10 mouse cellular contexts compared by ENCODE assay signal in genomic region chr1:135835716-135836483, GRCm38 (mm10). TPM values are rescaled to one million over a fixed set of nuclear protein-coding genes. Genes with fewer than 3 reads are reported as not detected.
DNase-seq lines count a peak whose midpoint lies in the region; ATAC-seq lines count a peak whose summit lies in the region.
"Had no signal": no experiment of that assay in that cellular context is flagged by ENCODE, and none has a peak within 500 bp of the region (broad histone marks: within the 10 kb centered on the region; RNA-seq: fewer than 3 reads in every experiment).

Gene Tnnt2 (plus strand): TSS chr1:135836354.

- WGBS in lung, embryonic 15.5 days: 27% methylated on average over 9 of the region's 9 CpGs
- WGBS in embryonic facial prominence, embryonic 12.5 days: 35% methylated on average over 9 of the region's 9 CpGs
- 12% methylated on average over 9 of the region's 9 CpGs for WGBS in heart, embryonic 14.5 days
- 45% methylated on average over 9 of the region's 9 CpGs for WGBS in neural tube, embryonic 15.5 days

- no peaks in the 10 kb centered on the region for H3K9me3 ChIP-seq in lung, embryonic 15.5 days
- H3K9me3 ChIP-seq in embryonic facial prominence, embryonic 12.5 days: no peaks in the 10 kb centered on the region
- H3K9me3 ChIP-seq in heart, embryonic 14.5 days (ENCODE audit: control insufficient read depth, low read length): no peaks in the 10 kb centered on the region
- H3K9me3 ChIP-seq in neural tube, embryonic 15.5 days (replicated peaks): no peaks in the 10 kb centered on the region

- no peak within 1 kb of the TSS for H3K4me3 ChIP-seq in lung, embryonic 15.5 days
- no peak within 1 kb of the TSS for H3K4me3 ChIP-seq in embryonic facial prominence, embryonic 12.5 days
- H3K4me3 ChIP-seq in heart, embryonic 14.5 days (ENCODE audit: control insufficient read depth in 1 of 2, insufficient read depth in 1 of 2, low read depth in 1 of 2, low read length in 2 of 2): peak within 1 kb of the TSS; percentile 52 to 71
- H3K4me3 ChIP-seq in neural tube, embryonic 15.5 days (replicated peaks): no peak within 1 kb of the TSS

- no peaks in the 10 kb centered on the region for H3K27me3 ChIP-seq in lung, embryonic 15.5 days
- H3K27me3 ChIP-seq in embryonic facial prominence, embryonic 12.5 days: no peaks in the 10 kb centered on the region
- H3K27me3 ChIP-seq in heart, embryonic 14.5 days (ENCODE audit: control insufficient read depth, insufficient read depth, low read length): no peaks in the 10 kb centered on the region
- no peaks in the 10 kb centered on the region for H3K27me3 ChIP-seq in neural tube, embryonic 15.5 days (replicated peaks)

- no peak for DNase-seq in lung, postnatal 36 days
- DNase-seq in urinary bladder, adult 18-20 months (ENCODE audit: low spot score in 2 of 2): no peak
- no peak for DNase-seq in frontal cortex, postnatal 14 days (ENCODE audit: low spot score in 2 of 2)
- DNase-seq: cerebellum, adult 11 months; midbrain, embryonic 14.5 days had no signal

- H3K4me2 ChIP-seq in lung, embryonic 15.5 days: no peak within 1 kb of the TSS
- no peak within 1 kb of the TSS for H3K4me2 ChIP-seq in embryonic facial prominence, embryonic 12.5 days (replicated peaks)
- H3K4me2 ChIP-seq in heart, embryonic 14.5 days (ENCODE audit: low read length): peak within 1 kb of the TSS; percentile 75
- H3K4me2 ChIP-seq in neural tube, embryonic 15.5 days: no peak within 1 kb of the TSS

- peaks cover 11% of the 10 kb centered on the region for H3K4me1 ChIP-seq in lung, embryonic 15.5 days
- H3K4me1 ChIP-seq in embryonic facial prominence, embryonic 12.5 days: peaks cover 9% of the 10 kb centered on the region
- H3K4me1 ChIP-seq in heart, embryonic 14.5 days (ENCODE audit: control insufficient read depth in 2 of 2, insufficient read depth in 2 of 2, low read length in 2 of 2): peaks cover 33 to 57% of the 10 kb centered on the region in 2 experiments
- H3K4me1 ChIP-seq in neural tube, embryonic 15.5 days: peaks cover 10% of the 10 kb centered on the region

- no peaks in the 10 kb centered on the region for H3K36me3 ChIP-seq in lung, embryonic 15.5 days
- H3K36me3 ChIP-seq in embryonic facial prominence, embryonic 12.5 days: no peaks in the 10 kb centered on the region
- peaks cover 32% of the 10 kb centered on the region for H3K36me3 ChIP-seq in heart, embryonic 14.5 days (ENCODE audit: control insufficient read depth, insufficient read depth, low read length)
- no peaks in the 10 kb centered on the region for H3K36me3 ChIP-seq in neural tube, embryonic 15.5 days

- no peak within 1 kb of the TSS for H3K9ac ChIP-seq in lung, embryonic 15.5 days
- H3K9ac ChIP-seq in embryonic facial prominence, embryonic 12.5 days: no peak within 1 kb of the TSS
- peak within 1 kb of the TSS; percentile 89 for H3K9ac ChIP-seq in heart, embryonic 14.5 days (ENCODE audit: low read length)
- no peak within 1 kb of the TSS for H3K9ac ChIP-seq in neural tube, embryonic 15.5 days (replicated peaks)

- H3K27ac ChIP-seq in lung, embryonic 15.5 days: 0 out of 2 replicates have a peak within 1 kb of the TSS, but pooled peaks have one; percentile 22
- no peak within 1 kb of the TSS for H3K27ac ChIP-seq in embryonic facial prominence, embryonic 12.5 days
- peak within 1 kb of the TSS; percentile 97 to 100 for H3K27ac ChIP-seq in heart, embryonic 14.5 days (replicated peaks in 1 of 2; ENCODE audit: control insufficient read depth in 1 of 2, insufficient read depth in 1 of 2, low read depth in 2 of 2, low read length in 2 of 2)
- no peak within 1 kb of the TSS for H3K27ac ChIP-seq in neural tube, embryonic 15.5 days (replicated peaks)

- peak; percentile 50; the same call in 1 of the 2 replicates for ATAC-seq in lung, embryonic 15.5 days (ENCODE audit: borderline replicate concordance, extremely low read depth, low FRiP score, low TSS enrichment)
- no peak for ATAC-seq in embryonic facial prominence, embryonic 12.5 days (ENCODE audit: insufficient number of reproducible peaks, insufficient read depth, low FRiP score, low TSS enrichment)
- peak; percentile 91 for ATAC-seq in heart, embryonic 14.5 days (ENCODE audit: insufficient number of reproducible peaks, insufficient read depth, low FRiP score, low read depth)
- ATAC-seq in neural tube, embryonic 15.5 days (ENCODE audit: low FRiP score): no peak
- ATAC-seq: forebrain, embryonic 16.5 days had no signal

RNA-seq across cellular contexts. Expression of gene Tnnt2, which starts in this region (rescaled TPM):
- 158 and 190 TPM in 2 replicates for polyA plus RNA-seq in lung, embryonic 15.5 days (2015; fragmentation: Nextera tagmentation; extraction: Ambion mirVana)
- 23.0 and 27.7 TPM in 2 replicates for polyA plus RNA-seq in embryonic facial prominence, embryonic 12.5 days (2016; fragmentation: Nextera tagmentation; extraction: Ambion mirVana)
- polyA plus RNA-seq in heart, embryonic 14.5 days (2014; fragmentation: Nextera tagmentation; extraction: Ambion mirVana): 7,347 and 7,875 TPM in 2 replicates
- 9.7 and 12.3 TPM in 2 replicates for polyA plus RNA-seq in neural tube, embryonic 15.5 days (2015; fragmentation: Nextera tagmentation; extraction: Ambion mirVana)

Comparison
In these comparisons a context has a peak if more than half of its experiments do, and no peak if none do; other contexts are left out.
1. RNA of gene Tnnt2 (polyA plus RNA-seq): 7,347 to 7,875 TPM in heart, embryonic 14.5 days; 158 to 190 TPM in lung, embryonic 15.5 days, 23.0 to 27.7 TPM in embryonic facial prominence, embryonic 12.5 days and 9.7 to 12.3 TPM in neural tube, embryonic 15.5 days; every median in the first group is over 10 times any median in the second.
2. ATAC-seq: peak in lung, embryonic 15.5 days (single experiment) and heart, embryonic 14.5 days (single experiment); none in embryonic facial prominence, embryonic 12.5 days (single experiment) and neural tube, embryonic 15.5 days (single experiment).
3. H3K27ac ChIP-seq: peak in lung, embryonic 15.5 days (single experiment) and heart, embryonic 14.5 days (2 of 2); none in embryonic facial prominence, embryonic 12.5 days (single experiment) and neural tube, embryonic 15.5 days (single experiment).
4. H3K4me3 ChIP-seq: peak in heart, embryonic 14.5 days (2 of 2); none in lung, embryonic 15.5 days (single experiment), embryonic facial prominence, embryonic 12.5 days (single experiment) and neural tube, embryonic 15.5 days (single experiment).